Mouse (Mus musculus): ENCODE measurements around the gene Gm7257.

Gm7257 gene

GRCm38 (mm10) chr9:36431584-36431983 lies at the start of gene Gm7257:
Gene Gm7257 (plus strand): TSS chr9:36431884.
- no peak for DNase-seq

- no peak for DNase-seq
Measured at GRCm38 (mm10) chr9:36402991-36403390, 28.7 kb upstream of the Gm7257 start.

- no peak for DNase-seq
Measured at GRCm38 (mm10) chr9:36435051-36435764, 3.5 kb downstream of the Gm7257 start.

- DNase-seq: no peak
Measured at GRCm38 (mm10) chr9:36475338-36475737, 43.7 kb downstream of the Gm7257 start, which contains the start of gene Gm9513. Gene Gm9513 (plus strand): TSS chr9:36475638.
